Mouse (Mus musculus): Measurements from ENCODE around the gene Mrtfa.

Gene Mrtfa

DNA sequence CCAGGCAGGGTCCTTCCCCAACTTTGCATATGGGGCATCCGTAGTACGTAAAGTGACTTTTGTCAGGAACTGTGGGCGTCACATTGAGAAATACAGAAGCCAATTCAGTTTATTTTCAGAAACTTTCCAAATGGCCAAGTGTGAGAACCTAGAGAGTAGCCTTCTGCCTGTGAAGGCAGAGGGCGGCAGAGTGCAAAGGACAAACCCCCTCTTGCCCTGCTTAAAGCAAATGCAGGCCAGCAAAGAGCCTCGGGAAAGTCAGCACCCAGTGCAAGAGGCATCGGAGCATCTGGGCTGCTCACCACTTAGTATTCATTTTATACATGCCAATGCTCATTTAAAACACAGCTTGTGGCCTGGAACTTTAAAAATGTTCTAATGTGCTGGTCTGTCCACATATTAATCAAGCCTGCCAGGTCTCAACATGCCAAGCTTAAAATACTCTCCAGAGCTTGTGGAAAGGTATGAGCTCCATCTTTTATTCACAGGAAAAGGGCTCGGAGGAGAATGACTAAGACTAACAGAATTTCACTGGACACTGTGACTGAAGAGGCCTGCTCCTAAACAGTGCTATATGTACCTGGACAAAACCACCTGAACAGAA is 31.9 kb downstream of the Mrtfa start:
- peak in 1 of 2 experiments; percentile 37 for DNase-seq (ENCODE audit: inconsistent age in 2 of 2, low spot score in 1 of 2)

DNA sequence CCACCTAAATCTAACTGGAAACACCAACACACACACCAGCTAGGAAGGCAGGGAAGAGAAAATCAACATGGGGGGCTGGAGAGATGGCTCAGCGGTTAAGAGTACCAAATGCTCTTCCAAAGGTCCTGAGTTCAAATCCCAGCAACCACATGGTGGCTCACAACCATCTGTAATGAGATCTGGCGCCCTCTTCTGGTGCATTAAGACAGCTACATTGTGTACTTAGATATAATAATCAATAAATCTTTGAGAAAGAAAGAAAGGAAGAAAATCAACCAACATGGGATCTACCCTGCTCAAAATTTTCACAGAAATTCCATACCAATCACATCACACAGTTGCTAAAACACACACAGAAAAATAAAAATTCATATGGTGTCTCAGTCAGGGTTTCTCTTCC is 34.1 kb downstream of the Mrtfa start:
- DNase-seq (ENCODE audit: inconsistent age in 2 of 2, low spot score in 1 of 2), result no peak

DNA sequence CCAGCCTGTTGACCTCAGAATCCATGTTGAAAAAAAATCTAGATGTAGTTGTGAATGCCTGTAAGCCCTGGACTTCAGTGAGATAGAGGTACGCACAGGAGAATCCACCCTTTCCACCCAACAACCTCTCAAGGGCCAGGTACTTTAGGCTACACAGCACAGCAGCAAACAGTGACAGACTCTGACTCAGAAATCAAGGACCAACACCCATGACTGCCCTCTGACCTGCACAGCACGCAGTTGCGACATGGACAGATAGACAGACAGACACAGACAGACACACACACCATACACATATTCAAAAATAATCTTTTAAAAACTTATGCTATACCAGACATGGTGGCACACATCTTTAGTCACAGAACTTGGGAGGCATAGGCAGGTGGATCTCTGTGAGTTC is 34.7 kb downstream of the Mrtfa start:
- no peak for DNase-seq (ENCODE audit: inconsistent age in 2 of 2, low spot score in 1 of 2)

- DNase-seq (ENCODE audit: inconsistent age in 2 of 2, low spot score in 1 of 2), result no peak
These were observed 35.5 kb downstream of the Mrtfa start for GRCm38 (mm10) chr15:81154846-81155624.

- peak in 1 of 2 experiments; percentile 46 for DNase-seq (ENCODE audit: inconsistent age in 2 of 2, low spot score in 1 of 2)
These were observed 48.5 kb downstream of the Mrtfa start for GRCm38 (mm10) chr15:81141956-81142576.

DNA sequence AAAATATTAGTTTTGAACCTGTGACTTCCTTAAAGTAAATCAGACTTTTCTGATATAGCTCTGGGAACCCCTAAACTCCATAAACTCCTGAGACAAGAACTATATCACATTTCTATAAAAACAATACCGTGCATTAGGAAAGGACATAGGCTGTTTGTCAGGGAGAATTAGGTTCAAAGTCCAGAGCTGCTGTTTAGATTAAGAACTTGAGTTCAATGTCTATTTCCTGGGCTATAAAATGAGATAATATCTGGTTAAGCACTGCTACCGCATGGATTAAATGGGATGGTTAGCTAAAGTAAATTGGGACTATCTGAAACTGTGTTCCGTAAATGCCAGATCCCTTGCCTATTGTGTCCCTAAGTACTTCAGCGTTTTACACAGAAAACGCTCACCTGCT is 50.6 kb downstream of the Mrtfa start:
- no peak for DNase-seq (ENCODE audit: inconsistent age in 2 of 2, low spot score in 1 of 2)

- peak; percentile 47 to 78 for DNase-seq (ENCODE audit: inconsistent age in 2 of 2, low spot score in 1 of 2)
These were observed 53.3 kb downstream of the Mrtfa start for GRCm38 (mm10) chr15:81137298-81137697.

- DNase-seq (ENCODE audit: inconsistent age in 2 of 2, low spot score in 1 of 2), result no peak
These were observed 56.8 kb downstream of the Mrtfa start for GRCm38 (mm10) chr15:81133781-81134180.

GRCm38 (mm10) chr15:81131152-81131551 is 59.4 kb downstream of the Mrtfa start:
- DNase-seq (ENCODE audit: inconsistent age in 2 of 2, low spot score in 1 of 2), result no peak

GRCm38 (mm10) chr15:81129970-81130369 is 60.6 kb downstream of the Mrtfa start:
- no peak for DNase-seq (ENCODE audit: inconsistent age in 2 of 2, low spot score in 1 of 2)

DNA sequence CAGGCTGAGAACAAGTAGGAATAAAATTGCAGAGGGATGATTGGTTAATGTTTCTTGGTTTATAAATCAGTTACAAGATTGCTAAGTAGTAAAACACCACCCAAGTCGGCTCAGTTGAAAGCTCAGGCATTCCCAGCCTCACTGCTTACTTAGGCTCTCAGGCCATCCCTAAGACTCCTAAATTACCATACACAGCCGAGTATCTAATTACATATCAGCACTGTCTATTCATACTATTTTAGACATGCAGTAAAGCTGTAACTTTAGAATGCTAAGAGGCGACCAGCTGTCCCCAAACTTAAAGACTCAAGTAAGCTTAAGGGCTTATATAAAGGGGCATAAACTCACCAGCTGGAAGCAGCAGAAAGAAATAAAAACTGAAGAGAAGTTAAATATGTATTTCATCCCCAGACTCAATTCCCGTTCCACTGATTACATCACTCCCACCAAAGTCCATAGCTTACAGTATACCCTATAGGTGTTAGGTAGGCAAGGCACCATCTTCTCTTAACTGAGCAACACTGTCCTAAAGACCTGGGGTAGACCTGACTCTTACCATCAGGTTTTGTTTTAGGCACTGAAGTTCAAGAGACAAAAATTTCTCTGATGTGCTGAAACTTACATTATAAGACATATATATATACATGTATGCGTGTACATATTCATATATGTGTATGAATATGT is 62.3 kb downstream of the Mrtfa start:
- DNase-seq (ENCODE audit: inconsistent age in 2 of 2, low spot score in 1 of 2), result no peak

DNA sequence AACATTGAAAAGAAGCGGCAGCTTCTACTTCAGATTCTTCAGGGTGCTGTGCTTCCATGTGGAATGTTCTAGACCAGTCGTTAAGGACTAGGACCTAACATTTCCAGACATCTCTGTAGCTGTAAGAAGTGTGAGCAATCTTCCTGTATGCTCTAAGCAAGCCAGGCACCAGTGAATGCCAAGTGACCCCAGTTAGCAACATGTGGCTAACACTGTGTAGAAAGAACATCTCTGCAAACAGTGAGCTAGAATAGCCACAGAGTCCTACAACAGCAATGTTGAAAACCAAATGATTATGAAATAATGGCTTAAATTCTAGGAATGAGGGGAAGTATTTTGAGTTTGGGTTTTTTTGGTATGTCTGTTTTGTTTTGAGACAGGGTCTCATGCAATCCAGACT is 66.3 kb downstream of the Mrtfa start:
- DNase-seq (ENCODE audit: inconsistent age in 2 of 2, low spot score in 1 of 2), result no peak

DNA sequence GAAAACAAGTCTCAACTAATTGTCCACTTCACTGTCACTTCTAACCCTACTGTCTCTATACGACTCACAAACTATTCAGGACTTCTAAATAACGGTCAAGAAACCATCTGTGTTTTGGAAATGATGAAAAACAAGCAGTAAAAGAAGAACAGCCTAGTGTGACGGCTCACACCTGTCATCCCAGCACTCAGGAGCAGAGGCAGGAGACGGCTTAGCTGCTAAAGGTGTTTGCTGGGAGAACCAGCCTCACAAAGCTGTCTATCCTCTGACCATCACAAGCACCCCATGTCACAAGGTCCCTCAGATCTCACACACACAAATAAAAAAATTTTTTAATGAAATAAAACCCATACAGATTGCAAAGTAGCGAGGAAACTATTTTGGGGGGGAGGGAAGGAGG is 67.4 kb downstream of the Mrtfa start:
- DNase-seq (ENCODE audit: inconsistent age in 2 of 2, low spot score in 1 of 2), result no peak

GRCm38 (mm10) chr15:81122535-81122934 is 68.0 kb downstream of the Mrtfa start:
- DNase-seq (ENCODE audit: inconsistent age in 2 of 2, low spot score in 1 of 2), result no peak

GRCm38 (mm10) chr15:81122078-81122477 is 68.5 kb downstream of the Mrtfa start:
- DNase-seq (ENCODE audit: inconsistent age in 2 of 2, low spot score in 1 of 2), result peak; percentile 25 to 62

- peak; percentile 27 to 79 for DNase-seq (ENCODE audit: inconsistent age in 2 of 2, low spot score in 1 of 2)
These were observed 69.6 kb downstream of the Mrtfa start for GRCm38 (mm10) chr15:81120946-81121345.

- no peak for DNase-seq (ENCODE audit: inconsistent age in 2 of 2, low spot score in 1 of 2)
These were observed 70.4 kb downstream of the Mrtfa start for GRCm38 (mm10) chr15:81120140-81120539.

- no peak for DNase-seq (ENCODE audit: inconsistent age in 2 of 2, low spot score in 1 of 2)
These were observed 72.3 kb downstream of the Mrtfa start for GRCm38 (mm10) chr15:81118226-81118625.

GRCm38 (mm10) chr15:81112589-81112988 is 78.0 kb downstream of the Mrtfa start:
- DNase-seq (ENCODE audit: inconsistent age in 2 of 2, low spot score in 1 of 2), result peak in 1 of 2 experiments; percentile 44

DNA sequence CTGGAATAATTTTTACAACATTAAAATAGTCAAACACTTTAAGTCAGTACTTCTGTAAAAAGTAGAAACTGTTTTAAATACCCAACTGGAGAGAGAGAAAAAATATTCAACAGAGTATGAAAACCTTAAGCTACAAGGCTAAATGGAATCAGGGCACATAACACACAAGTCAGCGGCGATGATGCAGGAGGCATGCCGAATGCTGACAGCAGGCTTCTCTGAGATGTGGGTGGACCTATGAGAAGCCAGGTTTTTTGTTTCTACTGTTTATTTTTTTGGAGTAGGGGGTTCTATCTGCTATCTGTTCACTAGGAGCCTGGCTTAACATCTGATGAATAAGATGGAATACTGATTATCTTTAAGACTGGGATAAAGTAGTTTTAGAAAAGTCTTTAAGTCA is 80.2 kb downstream of the Mrtfa start:
- DNase-seq (ENCODE audit: inconsistent age in 2 of 2, low spot score in 1 of 2), result no peak

DNA sequence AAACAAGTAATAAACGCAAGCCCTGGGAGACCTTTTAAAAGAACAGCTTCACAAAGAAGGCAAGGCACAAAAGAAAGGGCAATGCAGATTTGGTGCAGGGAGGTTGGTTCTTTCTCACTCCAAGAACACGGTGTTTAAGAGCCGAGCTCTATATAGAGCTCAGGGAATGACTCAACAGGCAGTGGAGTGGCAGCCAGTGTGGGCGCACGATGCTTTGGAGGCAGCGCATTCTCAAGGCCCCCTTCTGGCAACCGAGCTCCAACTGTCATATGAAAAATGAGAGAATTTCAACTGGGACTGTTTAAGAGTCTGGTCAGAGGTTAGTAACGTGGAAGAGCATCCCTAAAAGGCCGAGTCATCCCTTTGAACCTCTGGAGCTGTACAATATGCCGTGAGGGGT is 84.6 kb downstream of the Mrtfa start:
- DNase-seq (ENCODE audit: inconsistent age in 2 of 2, low spot score in 1 of 2), result peak; percentile 83 to 86

All from adrenal gland, adult (tissue).